Mouse (Mus musculus) midbrain, embryonic 12.5 days (tissue): ENCODE data around the gene 4930595D18Rik. TPM values are rescaled to one million over a fixed set of nuclear protein-coding genes. Genes with fewer than 3 reads are reported as not detected.

Source experiments
- ATAC-seq: fragments of 200-750 bp; cut with Nextera tagmentation; 2 replicates; pipeline ENCODE4 v1.8.0; 2017; ENCODE audit warnings: low read depth, moderate TSS enrichment, moderate library complexity; ENCODE audit not compliant: low FRiP score
- H3K27ac ChIP-seq: fragments of 300-500 bp; sonication (generic); replicated peaks from 2 replicates; pipeline ENCODE4 v1.5.1; 2016; ENCODE audit warnings: mild to moderate bottlenecking
- H3K27me3 ChIP-seq: fragments of 300-500 bp; sonication (generic); 2 replicates; pipeline ENCODE4 v1.6.1; 2016; ENCODE audit warnings: mild to moderate bottlenecking
- H3K36me3 ChIP-seq: fragments of 300-500 bp; sonication (generic); 2 replicates; pipeline ENCODE4 v1.6.1; 2016
- H3K4me1 ChIP-seq: fragments of 300-500 bp; sonication (generic); 2 replicates; pipeline ENCODE4 v1.6.1; 2016
- H3K4me2 ChIP-seq: fragments of 300-500 bp; sonication (generic); replicated peaks from 2 replicates; pipeline ENCODE4 v1.6.1; 2016; ENCODE audit warnings: mild to moderate bottlenecking, moderate library complexity
- H3K4me3 ChIP-seq: fragments of 300-500 bp; sonication (generic); 2 replicates; pipeline ENCODE4 v1.5.1; 2016; ENCODE audit warnings: mild to moderate bottlenecking
- H3K9ac ChIP-seq: fragments of 300-500 bp; sonication (generic); replicated peaks from 2 replicates; pipeline ENCODE4 v1.6.1; 2016; ENCODE audit warnings: mild to moderate bottlenecking, moderate library complexity
- H3K9me3 ChIP-seq: fragments of 300-500 bp; sonication (generic); 2 replicates; pipeline ENCODE4 v1.6.1; 2016; ENCODE audit warnings: mild to moderate bottlenecking
- WGBS: fragments of 180-500 bp; shearing (Covaris S2); methylation state at CpG from one replicate; pipeline ENCODE4 v1.1.7; 2016; 5-methylcytosine and 5-hydroxymethylcytosine counted together
- polyA plus RNA-seq: library from polyadenylated mRNA; unstranded; fragments of >200 nt; fragmentation: Nextera tagmentation; extraction: Ambion mirVana; gene quantifications from 2 replicates; pipeline ENCODE4 v1.2.1, GENCODE M21; 2016

The 4930595D18Rik gene
- polyA plus RNA-seq = not detected in 2 replicates

DNA sequence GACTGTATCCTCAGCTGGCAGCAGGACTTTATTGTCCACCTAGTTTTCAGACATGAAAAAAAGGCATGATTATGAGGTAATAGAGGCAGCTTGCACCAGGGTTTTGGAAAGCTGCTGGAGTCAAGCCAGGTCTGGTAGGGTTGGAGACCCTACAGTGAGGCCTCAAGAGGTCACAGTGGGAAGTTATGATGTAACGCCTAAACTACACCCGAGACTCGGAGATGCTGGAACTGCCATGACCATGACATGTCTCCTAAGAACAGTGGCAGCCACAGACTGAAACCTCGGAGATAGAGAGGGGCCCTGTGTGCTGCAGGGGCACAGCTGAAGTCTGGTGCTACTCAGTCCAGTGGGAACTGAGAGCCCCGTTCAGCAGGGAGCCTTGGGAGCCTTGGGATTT lies at the start of gene 4930595D18Rik:
Gene 4930595D18Rik (minus strand): TSS at position 16 of the 400 bp plus-strand sequence.
- Histone ChIP-seq H3K27me3 (no peaks in the 10 kb centered on the region), H3K27ac (no peak within 1 kb of the TSS), H3K9ac (no peak within 1 kb of the TSS), H3K36me3 (no peaks in the 10 kb centered on the region), H3K4me1 (0 out of 2 replicates have a peak, but pooled peaks cover 6% of the 10 kb centered on the region), H3K9me3 (no peaks in the 10 kb centered on the region), H3K4me3 (no peak within 1 kb of the TSS), H3K4me2 (no peak within 1 kb of the TSS)
- WGBS = 81% methylated on average over 5 of the region's 5 CpGs
- no peak for ATAC-seq

DNA sequence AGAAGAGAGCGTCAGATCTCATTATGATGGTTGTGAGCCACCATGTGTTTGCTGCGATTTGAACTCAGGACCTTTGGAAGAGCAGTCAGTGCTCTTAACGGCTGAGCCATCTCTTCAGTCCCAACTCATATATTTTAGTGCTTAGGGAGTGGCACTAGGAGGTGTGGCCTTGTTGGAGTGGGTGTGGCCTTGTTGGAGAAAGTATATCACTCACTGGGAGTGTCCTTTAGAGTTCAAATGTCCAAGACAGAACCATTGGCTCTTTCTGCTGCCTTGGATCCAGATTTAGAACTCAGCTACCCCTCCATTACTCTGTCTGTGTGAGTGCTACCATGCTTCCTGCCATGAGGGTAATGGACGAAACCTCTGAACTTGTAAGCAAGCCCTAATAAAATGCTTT lies 49.5 kb upstream of the 4930595D18Rik start:
- Histone ChIP-seq H3K4me1 (no peaks in the 10 kb centered on the region; the same call in 1 of the 2 replicates), H3K27ac (no peak overlapping the region), H3K4me3 (no peak overlapping the region), H3K9ac (no peak overlapping the region), H3K4me2 (no peak overlapping the region), H3K27me3 (no peaks in the 10 kb centered on the region), H3K36me3 (peaks cover 20% of the 10 kb centered on the region), H3K9me3 (no peaks in the 10 kb centered on the region)
- no peak for ATAC-seq
- 94% methylated on average over 4 of the region's 4 CpGs for WGBS

DNA sequence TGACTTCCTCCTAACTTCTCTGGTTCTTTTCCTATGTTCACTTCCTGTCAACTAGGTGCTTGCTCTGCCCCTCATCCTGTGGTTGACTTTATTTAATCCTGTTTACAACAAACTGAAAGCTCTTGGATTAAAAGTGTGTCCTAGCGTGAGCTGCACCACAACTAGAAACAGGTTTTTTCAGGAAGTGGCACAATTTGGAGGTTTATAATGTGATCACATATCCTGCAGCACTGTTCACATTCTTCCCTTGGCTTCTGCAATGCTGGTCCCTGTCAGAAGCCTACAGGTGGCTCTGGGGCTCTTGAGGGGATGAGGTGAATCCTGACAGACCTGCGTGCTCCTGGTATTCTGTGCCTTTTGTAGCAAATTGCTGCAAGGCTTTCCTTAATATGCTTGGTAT lies 46.5 kb upstream of the 4930595D18Rik start:
- Histone ChIP-seq H3K9ac (no peak overlapping the region), H3K4me3 (no peak overlapping the region), H3K4me1 (no peaks in the 10 kb centered on the region), H3K27ac (no peak overlapping the region), H3K4me2 (no peak overlapping the region), H3K36me3 (peaks cover 12% of the 10 kb centered on the region; the same call in 1 of the 2 replicates), H3K9me3 (no peaks in the 10 kb centered on the region), H3K27me3 (no peaks in the 10 kb centered on the region)
- ATAC-seq = no peak
- 98% methylated on average over 2 of the region's 2 CpGs for WGBS

DNA sequence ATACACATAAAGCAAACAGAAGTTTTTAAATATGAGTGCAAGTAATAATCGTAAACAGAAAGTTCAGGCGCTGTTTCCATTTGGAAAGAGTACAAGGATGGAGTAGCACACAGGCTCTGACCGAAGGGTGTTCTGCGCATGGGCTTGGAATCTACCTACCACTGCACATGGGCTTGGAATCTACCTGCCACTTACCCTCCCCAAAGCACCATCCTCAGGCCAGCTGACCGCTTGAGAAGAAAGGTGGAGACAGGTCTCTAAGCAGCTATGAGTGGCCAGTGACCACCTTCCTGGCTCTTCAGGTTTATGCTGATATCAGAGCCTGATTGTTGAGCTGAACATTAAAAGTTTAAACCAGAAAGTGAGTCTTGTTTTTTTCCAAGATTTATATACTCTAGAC lies 44.2 kb upstream of the 4930595D18Rik start:
- Histone ChIP-seq H3K27ac (no peak overlapping the region), H3K36me3 (peaks cover 7% of the 10 kb centered on the region; the same call in 1 of the 2 replicates), H3K9me3 (no peaks in the 10 kb centered on the region), H3K4me1 (0 out of 2 replicates have a peak, but pooled peaks cover 3% of the 10 kb centered on the region), H3K4me2 (no peak overlapping the region), H3K9ac (no peak overlapping the region), H3K4me3 (no peak overlapping the region), H3K27me3 (no peaks in the 10 kb centered on the region)
- no peak for ATAC-seq
- WGBS = 93% methylated on average over 5 of the region's 5 CpGs

- H3K36me3 ChIP-seq = peaks cover 16% of the 10 kb centered on the region
- no peak overlapping the region for H3K9ac ChIP-seq
- no peak overlapping the region for H3K4me2 ChIP-seq
- ATAC-seq = no peak
- H3K9me3 ChIP-seq = no peaks in the 10 kb centered on the region
- H3K27ac ChIP-seq = no peak overlapping the region
- 93% methylated on average over 4 of the region's 4 CpGs for WGBS
- no peaks in the 10 kb centered on the region for H3K27me3 ChIP-seq
- no peak overlapping the region for H3K4me3 ChIP-seq
- H3K4me1 ChIP-seq = 0 out of 2 replicates have a peak, but pooled peaks cover 3% of the 10 kb centered on the region
Observed at GRCm38 (mm10) chr12:111227410-111227809, 43.1 kb upstream of the 4930595D18Rik start.

DNA sequence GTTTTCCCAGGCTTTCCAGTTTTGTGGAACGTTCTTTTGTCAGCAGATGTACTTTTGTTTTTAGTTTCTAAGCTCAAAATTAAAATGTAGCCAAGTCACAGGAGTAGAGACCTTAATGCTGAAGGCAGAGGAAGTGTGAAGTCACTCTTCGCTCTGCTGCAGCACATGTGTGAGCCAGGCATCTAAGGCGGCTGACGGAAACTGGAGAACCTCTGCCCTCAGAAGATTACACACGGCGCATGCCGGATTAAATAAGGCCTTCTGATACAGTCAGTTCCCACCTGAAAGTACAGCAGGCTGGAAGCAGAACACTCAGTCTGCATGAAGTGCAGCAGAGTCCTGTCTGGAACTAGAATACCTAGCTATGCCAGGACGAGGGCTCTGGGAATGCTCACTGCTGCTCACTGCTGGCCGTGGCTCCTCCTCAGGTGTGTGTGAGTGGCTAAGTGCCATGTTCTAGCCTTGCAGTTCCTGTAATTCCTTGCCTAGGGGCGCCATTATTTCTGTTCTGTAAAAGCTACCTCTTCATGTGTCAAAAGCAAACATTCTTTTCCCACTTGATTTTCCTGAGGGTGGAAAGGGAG lies 41.0 kb upstream of the 4930595D18Rik start:
- 81% methylated on average over 10 of the region's 10 CpGs for WGBS
- Histone ChIP-seq H3K27me3 (no peaks in the 10 kb centered on the region), H3K9ac (no peak overlapping the region), H3K4me3 (no peak overlapping the region), H3K27ac (no peak overlapping the region), H3K4me1 (0 out of 2 replicates have a peak, but pooled peaks cover 3% of the 10 kb centered on the region), H3K9me3 (peaks cover 5% of the 10 kb centered on the region; the same call in 1 of the 2 replicates), H3K4me2 (no peak overlapping the region), H3K36me3 (peaks cover 36% of the 10 kb centered on the region)
- no peak for ATAC-seq

GRCm38 (mm10) chr12:111218867-111219266 lies 34.6 kb upstream of the 4930595D18Rik start:
- WGBS = 96% methylated on average over 6 of the region's 6 CpGs
- H3K27ac ChIP-seq = no peak overlapping the region
- no peaks in the 10 kb centered on the region for H3K27me3 ChIP-seq
- ATAC-seq = no peak
- peaks cover 33% of the 10 kb centered on the region for H3K36me3 ChIP-seq
- H3K9ac ChIP-seq = no peak overlapping the region
- H3K4me1 ChIP-seq = no peaks in the 10 kb centered on the region
- peaks cover 5% of the 10 kb centered on the region; the same call in 1 of the 2 replicates for H3K9me3 ChIP-seq
- no peak overlapping the region for H3K4me3 ChIP-seq
- H3K4me2 ChIP-seq = no peak overlapping the region

DNA sequence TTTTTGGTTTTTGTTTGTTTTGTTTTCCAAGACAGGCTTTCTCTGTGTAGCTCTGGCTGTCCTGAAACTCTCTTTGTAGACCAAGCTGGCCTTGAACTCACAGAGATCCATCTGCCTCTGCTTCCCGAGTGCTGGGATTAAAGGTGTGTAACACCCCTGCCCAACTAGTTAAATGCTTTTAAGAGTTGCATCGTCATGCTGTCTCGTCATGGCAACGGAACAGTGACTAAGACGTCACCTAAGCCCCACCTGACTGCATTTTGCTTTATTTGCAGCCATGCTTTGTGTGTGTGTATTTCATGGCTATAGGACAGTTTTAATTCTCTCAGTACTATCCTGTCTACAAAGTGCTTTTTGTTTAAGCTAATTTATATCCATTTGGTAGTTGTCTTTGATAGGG lies 27.4 kb upstream of the 4930595D18Rik start:
- Histone ChIP-seq H3K9me3 (no peaks in the 10 kb centered on the region), H3K4me1 (no peaks in the 10 kb centered on the region; the same call in 1 of the 2 replicates), H3K36me3 (no peaks in the 10 kb centered on the region), H3K4me3 (no peak overlapping the region), H3K27me3 (no peaks in the 10 kb centered on the region), H3K27ac (no peak overlapping the region), H3K4me2 (no peak overlapping the region), H3K9ac (no peak overlapping the region)
- 65% methylated on average over 5 of the region's 5 CpGs for WGBS
- ATAC-seq = no peak

- H3K9ac ChIP-seq = no peak overlapping the region
- no peaks in the 10 kb centered on the region for H3K36me3 ChIP-seq
- no peak overlapping the region for H3K4me3 ChIP-seq
- no peak overlapping the region for H3K27ac ChIP-seq
- no peak overlapping the region for H3K4me2 ChIP-seq
- H3K27me3 ChIP-seq = no peaks in the 10 kb centered on the region
- 79% methylated on average over 3 of the region's 3 CpGs for WGBS
- H3K9me3 ChIP-seq = no peaks in the 10 kb centered on the region
- no peak for ATAC-seq
- peaks cover 9% of the 10 kb centered on the region for H3K4me1 ChIP-seq
Observed at GRCm38 (mm10) chr12:111207641-111208040, 23.4 kb upstream of the 4930595D18Rik start.

DNA sequence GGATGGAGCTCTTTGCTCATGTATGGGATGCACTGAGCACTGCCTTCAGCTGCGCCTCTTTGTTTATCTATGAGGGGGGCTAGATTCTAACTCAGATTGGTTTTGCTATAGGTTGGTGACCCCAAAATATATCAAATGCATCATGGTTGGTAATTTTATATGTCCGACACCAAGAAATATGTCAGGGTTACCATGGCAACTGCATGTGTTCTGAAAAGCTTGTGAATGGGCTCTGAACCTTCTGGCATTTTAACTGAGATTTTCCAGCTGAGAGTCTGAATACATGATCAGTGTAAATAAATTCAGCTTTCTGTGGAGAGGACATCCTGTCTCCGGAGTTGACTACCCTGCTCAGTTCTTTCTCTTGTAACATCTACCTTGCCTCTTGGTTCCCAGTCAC lies 19.7 kb upstream of the 4930595D18Rik start:
- no peak overlapping the region for H3K27ac ChIP-seq
- no peak overlapping the region for H3K9ac ChIP-seq
- peaks cover 9% of the 10 kb centered on the region for H3K4me1 ChIP-seq
- H3K4me3 ChIP-seq = no peak overlapping the region
- no peak overlapping the region for H3K4me2 ChIP-seq
- no peaks in the 10 kb centered on the region for H3K36me3 ChIP-seq
- 53% methylated on average over 3 of the region's 3 CpGs for WGBS
- H3K9me3 ChIP-seq = no peaks in the 10 kb centered on the region
- ATAC-seq = no peak
- H3K27me3 ChIP-seq = no peaks in the 10 kb centered on the region

DNA sequence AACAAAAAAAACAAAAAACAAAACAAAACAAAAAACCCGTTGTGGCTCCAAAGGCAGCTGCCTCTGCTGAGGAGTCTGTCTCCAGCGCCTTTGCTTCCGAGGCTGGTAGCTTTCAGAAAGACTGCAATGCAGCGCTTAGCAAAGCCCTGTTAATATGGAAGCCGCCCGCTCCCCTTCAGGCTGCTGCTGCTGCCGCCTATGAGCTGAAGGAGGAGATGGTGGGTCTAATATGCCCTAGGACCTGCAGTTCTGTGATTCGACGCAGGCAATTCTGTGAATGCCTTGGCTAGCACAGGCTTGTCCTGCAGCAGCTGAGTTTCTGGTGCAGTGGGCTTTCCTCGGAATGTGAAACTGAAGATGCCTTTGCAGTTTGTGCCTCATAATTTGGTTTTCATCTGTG lies 18.8 kb upstream of the 4930595D18Rik start:
- H3K9ac ChIP-seq = no peak overlapping the region
- no peak for ATAC-seq
- H3K4me2 ChIP-seq = no peak overlapping the region
- H3K36me3 ChIP-seq = no peaks in the 10 kb centered on the region
- H3K27me3 ChIP-seq = no peaks in the 10 kb centered on the region
- H3K27ac ChIP-seq = 0 out of 2 replicates have a peak overlapping the region, but pooled peaks have one; percentile 20
- H3K4me1 ChIP-seq = peaks cover 9% of the 10 kb centered on the region
- H3K9me3 ChIP-seq = no peaks in the 10 kb centered on the region
- 59% methylated on average over 10 of the region's 10 CpGs for WGBS
- H3K4me3 ChIP-seq = no peak overlapping the region

DNA sequence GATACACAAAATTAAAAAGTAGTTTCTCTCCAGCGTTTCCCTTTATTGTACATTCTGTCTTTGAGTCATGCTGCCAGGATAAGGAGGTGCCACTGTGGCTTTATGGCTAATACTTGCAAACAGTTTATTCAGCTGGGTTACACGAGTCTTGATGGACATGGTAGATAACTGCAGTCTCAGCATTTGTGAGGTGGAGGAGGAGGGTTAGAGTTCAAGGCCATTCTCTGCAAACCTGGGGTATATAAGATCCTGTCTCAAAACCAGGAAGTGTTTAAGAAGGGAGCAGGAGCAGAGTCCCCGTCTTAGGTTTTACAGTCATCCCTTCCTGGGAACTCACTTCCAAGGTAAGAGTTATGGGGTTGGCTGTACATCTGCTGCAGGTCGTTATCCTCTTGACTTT lies 12.3 kb upstream of the 4930595D18Rik start:
- H3K4me1 ChIP-seq = peaks cover 16% of the 10 kb centered on the region
- 96% methylated on average over 4 of the region's 4 CpGs for WGBS
- H3K27me3 ChIP-seq = no peaks in the 10 kb centered on the region

More for the DNA sequence above, 12.3 kb upstream of the 4930595D18Rik start:
- Histone ChIP-seq H3K36me3 (no peaks in the 10 kb centered on the region), H3K27ac (no peak overlapping the region), H3K9ac (no peak overlapping the region), H3K4me2 (no peak overlapping the region), H3K9me3 (no peaks in the 10 kb centered on the region), H3K4me3 (no peak overlapping the region)
- no peak for ATAC-seq
